Mouse (Mus musculus) frontal cortex, adult 2 months (tissue): Measurements from ENCODE around the gene Psapl1. TPM values are rescaled to one million over a fixed set of nuclear protein-coding genes. Genes with fewer than 3 reads are reported as not detected.
A peak's percentile ranks its signal among the peaks of the same experiment; 100 is the strongest.

Source experiments
- DNase-seq, 2 experiments: peaks; one replicate each; pipeline ENCODE4 v3.0.0; 2022; ENCODE audit warnings: low spot score in 1 of 2; ENCODE audit errors: extremely low spot score in 1 of 2
- polyA plus RNA-seq: library from polyadenylated mRNA; depleted of rRNA; stranded (reverse); fragments of >200 nt; gene quantifications from 2 replicates; pipeline ENCODE4 v1.2.3, GENCODE M21; 2012; rRNA removed

Psapl1 gene
- polyA plus RNA-seq: not detected in 2 replicates

GRCm38 (mm10) chr5:36203916-36204315 is at the start of gene Psapl1:
Gene Psapl1 (plus strand): TSS chr5:36204021.
- DNase-seq: no peak

- DNase-seq: no peak
Measured at GRCm38 (mm10) chr5:36154879-36155485, 48.8 kb upstream of the Psapl1 start.

DNA sequence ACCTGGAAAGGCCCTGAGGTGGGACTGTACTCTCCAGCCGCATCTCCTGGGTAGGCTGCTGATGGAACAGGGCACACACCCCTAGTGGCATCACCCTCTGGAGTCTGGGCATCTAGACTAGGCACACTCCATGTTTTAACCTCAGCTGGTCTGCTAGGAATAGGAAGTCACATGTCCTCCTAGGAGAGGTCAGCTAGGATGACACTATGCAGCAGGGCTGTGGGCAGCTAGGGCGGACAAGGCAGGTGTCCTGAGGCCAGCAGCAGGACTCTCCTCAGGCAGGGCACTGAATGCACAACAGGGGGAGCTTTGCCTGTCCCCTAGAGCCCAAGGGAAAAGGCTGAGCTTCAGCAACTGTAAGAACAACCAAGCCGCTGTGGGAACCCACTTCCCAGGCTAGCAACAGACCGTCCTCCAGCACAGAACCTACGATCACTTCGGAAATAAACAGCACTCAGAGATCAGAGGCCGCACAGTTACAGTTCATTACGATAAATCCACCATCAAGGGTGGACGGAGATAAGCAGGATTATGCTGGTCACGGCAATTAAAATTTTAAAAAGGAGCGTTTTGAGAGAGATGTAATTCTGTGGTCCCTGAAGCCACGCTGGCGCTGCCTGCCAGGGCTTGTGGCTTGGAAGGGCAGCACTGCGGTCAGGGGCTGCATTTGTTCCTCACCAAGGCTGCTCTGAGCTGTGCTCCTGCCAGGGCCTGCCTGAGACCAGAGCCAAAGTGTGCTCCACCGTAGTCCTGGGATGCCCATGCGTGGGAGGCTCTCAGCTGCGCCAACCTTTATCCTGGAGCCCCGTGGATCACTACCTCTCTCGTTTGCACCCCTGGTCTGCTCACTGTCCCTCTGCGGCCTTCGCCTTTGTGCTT is 38.2 kb upstream of the Psapl1 start:
- no peak for DNase-seq

GRCm38 (mm10) chr5:36166346-36167013 is 37.3 kb upstream of the Psapl1 start:
- DNase-seq: no peak

DNA sequence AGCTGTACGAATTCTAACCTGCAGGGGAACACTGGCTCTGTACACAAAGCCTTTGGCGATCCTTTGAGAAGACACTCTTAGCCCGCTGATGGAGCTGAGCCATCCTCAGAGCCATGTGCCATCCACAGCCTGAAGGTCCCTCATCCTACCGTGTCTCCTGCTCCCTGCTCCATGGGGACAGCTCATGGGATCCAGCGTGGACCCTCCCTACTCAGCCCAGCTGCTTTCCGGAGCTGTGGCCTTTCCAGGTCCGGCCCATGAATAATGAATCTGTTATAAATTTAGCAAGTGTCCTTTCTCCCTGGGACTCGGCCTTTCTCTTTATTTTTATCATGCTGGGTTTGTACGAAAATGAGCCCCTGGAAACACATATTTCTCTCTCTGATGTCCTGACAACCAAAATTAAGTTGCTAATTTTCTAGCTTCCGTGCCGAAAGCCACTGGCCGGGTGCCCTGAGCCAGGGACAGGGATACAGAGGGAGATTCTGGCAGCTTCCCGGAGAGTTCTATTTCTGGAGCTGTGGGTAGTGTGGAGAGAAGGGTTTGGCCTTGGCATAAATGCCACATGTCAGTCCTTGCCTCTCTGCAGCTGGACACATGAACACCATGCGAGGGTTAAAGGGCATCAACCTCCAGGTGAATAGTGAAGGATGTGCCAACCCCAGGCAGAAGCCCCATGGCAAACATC is 34.7 kb upstream of the Psapl1 start:
- peak in 1 of 2 experiments; percentile 60 for DNase-seq

DNA sequence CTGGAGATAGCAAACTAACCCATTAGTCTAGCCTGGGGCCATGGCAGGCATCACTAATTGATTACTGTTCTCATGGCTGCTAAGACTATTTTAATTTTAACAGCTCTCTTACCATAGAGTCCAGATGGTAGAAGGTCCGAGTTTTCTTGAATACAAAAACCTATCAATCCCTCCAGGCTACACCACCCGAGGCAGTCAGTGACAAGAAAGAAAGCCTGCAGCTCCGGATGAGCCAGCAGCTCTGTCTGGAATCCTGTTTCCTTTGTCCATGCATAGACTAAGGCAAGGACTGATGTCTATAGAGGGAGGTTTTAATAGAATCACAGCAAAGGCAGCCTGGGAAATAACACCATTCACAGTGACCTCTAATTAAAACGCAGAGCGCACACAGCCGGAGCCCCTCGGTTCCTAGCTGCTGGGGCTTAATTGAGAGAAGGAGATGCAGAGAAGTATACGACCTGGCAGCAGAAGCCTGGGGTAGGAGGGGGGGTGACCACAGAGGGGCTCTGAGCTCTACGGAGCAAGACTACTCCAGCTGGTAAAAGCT is 29.2 kb upstream of the Psapl1 start:
- DNase-seq: no peak

DNA sequence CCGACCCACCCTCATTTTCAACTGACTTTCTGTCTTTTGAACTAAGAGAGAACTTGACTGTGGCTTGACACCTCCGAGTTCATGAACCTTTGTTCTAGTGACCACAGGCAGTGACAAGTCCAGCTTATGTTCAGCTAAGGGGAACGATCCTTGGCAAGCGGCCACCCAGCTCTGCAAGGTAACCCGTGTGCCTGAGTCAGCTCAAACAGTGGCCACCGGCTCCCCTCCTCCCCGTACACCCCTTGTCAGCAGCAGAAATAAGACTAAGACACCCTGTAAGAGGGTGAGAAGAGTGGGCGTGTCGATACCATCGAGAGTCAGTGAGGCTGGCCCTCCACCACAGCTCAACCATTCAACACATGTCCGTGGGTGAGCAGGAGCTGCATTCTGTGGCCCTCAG is 27.4 kb upstream of the Psapl1 start:
- no peak for DNase-seq

DNA sequence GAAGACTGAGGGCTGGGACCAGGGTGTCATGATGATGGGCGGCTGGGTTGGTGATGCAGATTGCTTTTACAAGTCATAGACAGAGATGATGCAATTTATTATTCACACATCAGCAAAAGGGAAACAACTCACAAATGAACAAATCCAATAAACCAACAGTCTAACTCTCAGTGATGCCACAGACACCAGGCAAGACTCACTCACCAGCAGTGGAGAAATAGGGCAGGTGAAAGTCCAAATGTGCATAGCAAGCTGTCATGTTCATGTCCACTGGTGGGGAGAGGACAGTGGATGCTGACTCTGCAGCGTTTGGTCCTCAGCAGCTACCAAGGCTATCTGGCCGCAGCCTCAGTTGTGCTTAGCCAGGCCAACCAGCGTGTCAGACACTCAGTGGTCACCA is 26.9 kb upstream of the Psapl1 start:
- no peak for DNase-seq

DNA sequence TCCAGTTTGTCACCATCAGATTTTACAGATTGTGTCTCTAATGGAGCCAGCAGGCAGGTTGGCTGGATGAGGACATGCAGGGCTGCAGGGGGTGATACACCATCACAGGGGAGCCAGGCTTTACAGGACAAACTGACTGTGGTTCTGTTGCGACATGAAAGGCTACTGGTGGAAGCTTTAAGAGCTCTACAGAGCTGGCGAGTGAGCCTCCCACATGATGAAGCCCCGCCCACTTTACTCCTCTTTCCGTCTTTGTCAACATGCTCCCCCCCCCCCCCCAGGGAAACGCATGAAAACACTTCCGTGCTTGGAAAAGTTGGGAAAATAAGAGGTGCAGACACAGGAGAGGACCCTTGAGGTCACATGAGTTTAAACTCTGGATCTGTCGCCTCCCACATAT is 25.6 kb upstream of the Psapl1 start:
- no peak for DNase-seq

DNA sequence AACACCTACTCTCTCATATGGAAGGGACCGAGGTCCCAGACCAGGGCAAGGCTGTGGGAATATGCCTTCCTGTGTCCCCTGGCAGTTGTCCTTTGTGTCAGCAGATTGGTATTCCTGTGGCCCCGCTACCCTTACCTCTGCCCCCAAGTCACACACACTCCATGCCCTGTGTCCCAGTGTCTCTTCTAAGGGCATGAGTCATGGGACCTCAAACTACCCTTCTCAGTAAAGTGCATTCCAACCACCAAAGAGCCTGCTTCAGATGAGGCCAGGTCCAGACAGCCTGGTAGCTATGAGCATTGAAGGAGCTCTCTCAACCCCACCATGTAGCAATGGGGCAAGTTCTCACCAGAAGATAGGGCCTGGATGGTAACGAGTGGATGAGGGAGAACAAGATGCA is 25.0 kb upstream of the Psapl1 start:
- DNase-seq: no peak

GRCm38 (mm10) chr5:36179708-36180107 is 24.1 kb upstream of the Psapl1 start:
- DNase-seq: no peak

GRCm38 (mm10) chr5:36182326-36182725 is 21.5 kb upstream of the Psapl1 start:
- no peak for DNase-seq

- DNase-seq: no peak
Measured at GRCm38 (mm10) chr5:36186294-36187053, 17.3 kb upstream of the Psapl1 start.

DNA sequence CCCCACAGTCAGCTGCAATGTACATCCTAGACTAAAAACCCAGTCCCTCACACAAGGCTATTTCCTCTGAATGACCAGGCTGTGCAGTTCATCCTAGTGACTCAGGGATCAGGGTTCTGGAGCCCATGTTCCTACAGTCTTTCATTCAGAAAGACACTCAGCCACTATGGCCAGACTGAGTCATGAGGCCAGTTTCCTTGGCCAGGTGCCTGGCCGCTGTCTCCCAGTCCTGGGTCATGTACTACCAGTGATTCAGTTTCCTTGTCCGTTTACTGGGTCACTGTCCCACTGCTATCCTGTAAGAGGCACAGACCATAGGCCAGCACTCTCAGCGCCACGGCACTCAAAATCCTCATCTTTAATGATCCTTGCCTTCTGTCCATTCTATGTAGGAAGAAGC is 15.5 kb upstream of the Psapl1 start:
- no peak for DNase-seq

- no peak for DNase-seq
Measured at GRCm38 (mm10) chr5:36191285-36191684, 12.5 kb upstream of the Psapl1 start.

DNA sequence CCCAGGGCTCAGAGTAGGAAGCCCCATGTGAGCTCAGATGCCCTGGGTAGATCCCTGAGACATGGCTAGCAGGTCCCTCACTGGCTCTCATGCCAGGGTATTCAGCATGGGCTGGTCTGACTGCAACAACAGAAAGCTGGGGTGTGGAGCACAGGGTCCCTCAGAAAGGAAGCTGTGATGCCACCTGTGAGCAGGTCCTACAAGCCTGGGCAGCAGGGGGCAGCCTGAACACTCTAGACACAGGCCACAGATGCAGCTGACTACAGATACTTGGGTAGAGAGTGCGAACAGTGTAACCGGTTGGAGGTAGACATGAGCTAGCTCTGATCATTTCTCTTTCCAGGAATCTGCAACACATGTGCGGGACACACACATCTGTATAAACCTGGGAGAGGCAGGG is 11.9 kb upstream of the Psapl1 start:
- DNase-seq: no peak

DNA sequence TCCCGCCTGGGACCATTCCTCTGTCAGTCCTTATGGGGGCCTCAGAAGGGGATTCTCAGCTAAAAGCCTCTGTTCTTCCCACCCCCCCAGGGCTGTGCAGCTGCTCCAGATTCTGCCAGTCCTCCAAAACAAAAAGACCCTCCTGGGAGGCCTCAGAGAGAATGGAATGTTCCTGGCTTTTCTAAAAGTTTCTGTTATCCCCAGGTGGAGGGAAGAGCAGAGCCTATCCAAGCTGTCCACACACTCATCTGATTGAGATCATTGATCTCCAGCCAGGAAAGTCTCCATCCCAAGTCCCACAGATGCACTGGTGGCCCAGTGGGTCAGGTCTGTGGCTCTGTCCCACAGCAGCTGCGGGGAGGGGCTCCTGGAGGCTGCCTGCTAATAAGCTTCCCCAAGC is 11.1 kb upstream of the Psapl1 start:
- DNase-seq: no peak

GRCm38 (mm10) chr5:36194631-36195030 is 9.2 kb upstream of the Psapl1 start:
- DNase-seq: no peak

DNA sequence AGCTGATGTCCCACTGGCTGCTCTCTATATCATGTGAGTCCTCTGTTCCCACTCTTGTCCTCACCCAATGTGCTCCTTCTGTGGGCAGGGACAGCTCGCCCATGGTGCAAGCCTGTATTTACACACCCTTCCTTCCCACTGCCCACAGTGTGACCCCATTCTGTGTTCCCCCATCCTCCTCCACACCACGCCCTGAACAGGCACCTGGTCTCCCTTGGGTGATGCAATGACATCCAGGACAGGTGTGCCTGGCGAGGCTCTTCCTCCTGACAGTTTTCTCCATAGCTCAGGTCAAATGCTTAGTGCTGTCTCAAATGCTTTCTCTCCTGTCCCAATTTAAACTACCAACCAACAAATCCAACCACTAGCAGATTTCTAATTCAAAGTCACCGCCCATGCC is 8.4 kb upstream of the Psapl1 start:
- no peak for DNase-seq

DNA sequence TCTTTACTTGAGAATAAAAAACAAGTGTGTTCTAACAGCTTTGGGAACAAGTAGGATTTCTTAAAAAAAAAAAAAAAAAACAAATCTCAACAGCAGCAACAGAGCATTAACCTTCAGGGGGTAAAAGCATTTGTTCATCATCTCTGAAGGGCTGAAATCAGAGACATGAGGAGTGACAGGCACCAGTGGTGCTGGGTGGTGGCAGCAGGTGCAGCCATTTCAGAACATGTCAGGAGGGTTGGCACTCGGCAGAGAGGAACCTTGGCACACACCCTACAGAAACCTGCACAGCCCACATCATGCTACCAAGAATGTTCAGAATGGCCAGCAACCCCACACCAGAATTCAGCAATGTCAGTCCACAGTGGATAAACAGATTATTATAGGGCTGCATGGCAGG is 4.3 kb upstream of the Psapl1 start:
- DNase-seq: no peak
